Mouse (Mus musculus) stomach, embryonic 16.5 days (tissue): ENCODE results near the gene Ciart. TPM values are rescaled to one million over a fixed set of nuclear protein-coding genes. Genes with fewer than 3 reads are reported as not detected.
"Not testable (repeated sequence)": the region's sequence is repeated elsewhere in the genome, so short reads cannot be mapped to it uniquely, and the experiment has no call there.

ENCODE experiments used
- ATAC-seq: fragments of 200-750 bp; cut with Nextera tagmentation; 2 replicates; pipeline ENCODE4 v1.8.0; 2017; ENCODE audit warnings: moderate number of reproducible peaks, moderate TSS enrichment; ENCODE audit not compliant: insufficient read depth, low FRiP score
- H3K27ac ChIP-seq: fragments of 300-500 bp; sonication (generic); 2 replicates; pipeline ENCODE4 v1.5.1; 2014; ENCODE audit warnings: low read length
- H3K27me3 ChIP-seq: fragments of 300-500 bp; sonication (generic); 2 replicates; pipeline ENCODE4 v1.6.1; 2014; ENCODE audit warnings: low read length, control low read depth, mixed read lengths; ENCODE audit not compliant: control insufficient read depth, insufficient read depth
- H3K36me3 ChIP-seq: fragments of 300-500 bp; sonication (generic); 2 replicates; pipeline ENCODE4 v1.6.1; 2014; ENCODE audit warnings: low read length; ENCODE audit not compliant: control insufficient read depth, insufficient read depth
- H3K4me1 ChIP-seq: fragments of 300-500 bp; sonication (generic); 2 replicates; pipeline ENCODE4 v1.6.1; 2014; ENCODE audit warnings: low read length, control low read depth, mixed read lengths; ENCODE audit not compliant: control insufficient read depth, insufficient read depth
- H3K4me2 ChIP-seq: fragments of 300-500 bp; sonication (generic); 2 replicates; pipeline ENCODE4 v1.6.1; 2014; ENCODE audit warnings: low read depth, low read length, mixed read lengths
- H3K4me3 ChIP-seq: fragments of 300-500 bp; sonication (generic); replicated peaks from 2 replicates; pipeline ENCODE4 v1.5.1; 2014; ENCODE audit warnings: mild to moderate bottlenecking, low read length
- H3K9ac ChIP-seq: fragments of 300-500 bp; sonication (generic); 2 replicates; pipeline ENCODE4 v1.6.1; 2014; ENCODE audit warnings: low read length
- H3K9me3 ChIP-seq: fragments of 300-500 bp; sonication (generic); replicated peaks from 2 replicates; pipeline ENCODE4 v1.6.1; 2016; ENCODE audit warnings: low read length, control low read depth; ENCODE audit not compliant: control insufficient read depth
- WGBS: fragments of 180-500 bp; shearing (Covaris S2); extraction: QIAGEN DNeasy Blood & Tissue Kit; methylation state at CpG from one replicate; pipeline ENCODE4 v1.1.7; 2014; 5-methylcytosine and 5-hydroxymethylcytosine counted together
- polyA plus RNA-seq: library from polyadenylated mRNA; unstranded; fragments of >200 nt; fragmentation: Nextera tagmentation; extraction: Ambion mirVana; gene quantifications from 2 replicates; pipeline ENCODE4 v1.2.1, GENCODE M21; 2015

Ciart gene
- polyA plus RNA-seq, 1 experiment from 2014 or later = 5.2 TPM

DNA sequence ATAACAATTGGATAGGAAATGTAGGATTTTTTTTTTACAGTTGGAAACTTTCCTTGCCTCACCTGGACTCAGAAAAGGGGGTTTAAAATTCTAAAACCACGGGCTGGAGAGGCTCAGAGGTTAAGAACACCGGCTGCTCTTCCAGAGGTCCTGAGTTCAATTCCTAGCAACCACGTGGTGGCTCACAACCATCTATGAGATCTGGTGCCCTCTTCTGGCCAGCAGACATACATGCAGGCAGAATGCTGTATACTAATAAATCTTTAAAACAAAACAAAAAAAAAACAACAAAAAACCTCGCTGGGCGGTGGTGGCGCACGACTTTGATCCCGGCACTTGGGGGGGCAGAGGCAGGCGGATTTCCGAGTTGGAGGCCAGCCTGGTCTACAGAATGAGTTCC lies 20.8 kb downstream of the Ciart start:
- no peak for ATAC-seq
- Histone ChIP-seq H3K4me1 (no peaks in the 10 kb centered on the region), H3K4me2 (no peak overlapping the region), H3K36me3 (0 out of 2 replicates have a peak, but pooled peaks cover 5% of the 10 kb centered on the region), H3K27ac (no peak overlapping the region), H3K9ac (no peak overlapping the region), H3K27me3 (no peaks in the 10 kb centered on the region), H3K9me3 (no peaks in the 10 kb centered on the region), H3K4me3 (no peak overlapping the region)
- WGBS = 75% methylated on average over 10 of the region's 10 CpGs

DNA sequence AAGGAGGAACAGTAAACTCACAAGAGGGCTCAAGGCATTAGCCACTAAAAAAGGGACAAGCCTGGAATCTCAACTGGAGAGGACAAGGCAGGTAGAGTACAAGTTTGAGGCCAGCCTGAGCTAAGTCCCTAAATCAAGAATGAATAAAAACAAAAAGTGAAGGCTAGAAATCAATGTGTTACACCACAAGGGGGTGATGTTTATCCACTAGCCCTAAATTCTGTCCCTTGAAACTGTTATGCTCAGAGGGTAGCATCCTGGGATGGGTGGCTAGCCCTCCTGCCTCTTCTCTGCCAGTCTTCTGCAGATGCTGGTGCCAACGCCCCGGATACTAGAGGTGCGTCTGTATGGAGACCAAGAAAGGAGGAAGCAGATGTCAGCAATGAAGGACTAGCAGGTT lies 21.7 kb downstream of the Ciart start:
- 0 out of 2 replicates have a peak, but pooled peaks cover 5% of the 10 kb centered on the region for H3K36me3 ChIP-seq
- WGBS = 88% methylated on average over 3 of the region's 3 CpGs
- no peaks in the 10 kb centered on the region for H3K27me3 ChIP-seq
- no peaks in the 10 kb centered on the region for H3K9me3 ChIP-seq
- H3K4me3 ChIP-seq = no peak overlapping the region
- H3K27ac ChIP-seq = no peak overlapping the region
- ATAC-seq = no peak
- no peak overlapping the region for H3K4me2 ChIP-seq
- no peaks in the 10 kb centered on the region for H3K4me1 ChIP-seq
- no peak overlapping the region for H3K9ac ChIP-seq

GRCm38 (mm10) chr3:95858278-95858677 lies 23.8 kb downstream of the Ciart start:
- ATAC-seq, H3K27ac ChIP-seq, H3K4me2 ChIP-seq, H3K36me3 ChIP-seq, H3K9me3 ChIP-seq, H3K27me3 ChIP-seq, H3K9ac ChIP-seq, H3K4me1 ChIP-seq, H3K4me3 ChIP-seq: not testable (repeated sequence)
- WGBS = 72% methylated on average over 3 of the region's 3 CpGs

DNA sequence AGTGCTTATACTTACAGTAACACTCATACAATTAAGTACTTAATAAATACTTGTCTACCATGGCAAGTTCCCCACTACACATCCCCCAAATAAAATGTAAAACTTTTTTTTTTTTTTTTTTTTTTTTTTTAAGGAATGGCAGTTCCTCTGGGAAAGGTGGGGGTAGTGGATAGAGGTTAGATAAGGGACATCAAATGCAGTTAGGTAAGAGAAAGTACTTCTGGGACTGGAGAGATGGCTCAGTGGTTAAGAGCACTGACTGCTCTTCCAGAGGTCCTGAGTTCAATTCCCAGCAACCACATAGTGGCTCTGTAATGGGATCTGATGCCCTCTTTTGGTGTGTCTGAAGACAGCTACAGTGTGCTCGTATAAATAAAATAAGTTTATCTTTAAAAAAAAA lies 25.0 kb downstream of the Ciart start:
- not testable (repeated sequence) for H3K27me3 ChIP-seq, H3K27ac ChIP-seq, H3K9me3 ChIP-seq, H3K9ac ChIP-seq, H3K36me3 ChIP-seq, H3K4me3 ChIP-seq, H3K4me2 ChIP-seq, H3K4me1 ChIP-seq, ATAC-seq
- 83% methylated on average over 1 of the region's 1 CpGs for WGBS

DNA sequence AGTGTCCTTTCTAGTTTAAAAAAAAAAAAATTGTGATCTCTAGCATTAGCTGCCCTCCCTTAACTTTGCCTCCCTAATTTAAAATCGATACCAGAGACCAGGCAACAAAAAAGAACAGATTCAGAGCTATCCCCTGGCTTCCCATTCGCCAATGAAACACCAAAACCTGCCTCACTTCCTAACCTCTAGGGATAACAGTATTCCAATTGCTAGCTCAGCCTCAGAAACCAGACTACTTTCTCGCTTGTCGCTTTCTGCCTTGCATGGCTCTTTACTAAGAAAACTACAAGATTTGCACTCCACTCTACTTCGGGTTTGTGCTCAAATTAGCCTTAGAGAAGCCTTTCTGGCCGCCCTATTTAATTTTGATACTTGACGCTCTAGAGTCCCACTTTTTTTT lies 25.9 kb downstream of the Ciart start:
- ATAC-seq = no peak
- Histone ChIP-seq H3K9ac (peak overlapping the region; percentile 92), H3K27ac (peak overlapping the region; percentile 66), H3K4me2 (peak overlapping the region; percentile 72), H3K27me3 (no peaks in the 10 kb centered on the region), H3K4me1 (peaks cover 3% of the 10 kb centered on the region; the same call in 1 of the 2 replicates), H3K9me3 (no peaks in the 10 kb centered on the region), H3K4me3 (peak overlapping the region; percentile 91), H3K36me3 (peaks cover 8% of the 10 kb centered on the region)
- WGBS = 22% methylated on average over 7 of the region's 7 CpGs

DNA sequence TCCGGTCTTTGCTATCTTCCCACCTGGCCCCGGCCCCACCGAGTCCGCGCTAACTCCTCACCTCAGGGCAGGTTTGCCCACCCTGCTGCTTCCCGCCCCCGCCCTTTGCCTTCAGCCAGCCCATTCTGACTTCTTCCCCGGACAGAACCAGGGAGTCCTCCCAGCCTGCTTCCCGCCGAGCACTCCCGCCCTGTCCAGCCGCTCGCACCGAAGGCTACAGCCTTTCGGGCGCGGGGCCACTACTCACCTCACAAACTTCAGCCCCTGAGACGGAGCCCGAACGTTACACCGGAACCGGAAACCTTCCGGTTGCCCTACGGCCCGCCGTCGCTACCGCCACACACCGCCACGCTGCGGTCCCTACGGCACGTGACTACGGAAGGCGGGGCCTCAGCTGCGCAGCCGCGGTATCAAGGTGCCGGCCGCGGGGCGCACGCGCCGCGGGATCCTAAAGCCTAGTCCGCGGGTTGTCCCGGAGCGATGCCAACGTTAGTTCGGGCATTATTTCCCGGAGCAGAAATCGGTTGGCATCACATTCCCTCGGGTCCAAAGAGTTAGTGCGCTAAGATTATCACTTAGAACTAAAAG lies 26.5 kb downstream of the Ciart start, which contains the start of gene Prpf3:
Prpf3 (minus strand) TSS at position 384 of the 588 bp plus-strand sequence.
- peaks cover 8% of the 10 kb centered on the region for H3K36me3 ChIP-seq
- peak within 1 kb of the TSS; percentile 91 for H3K4me3 ChIP-seq
- no peaks in the 10 kb centered on the region for H3K27me3 ChIP-seq
- WGBS = under 1% methylated on average over 56 of the region's 56 CpGs
- peak; percentile 99 for ATAC-seq
- H3K9ac ChIP-seq = peak within 1 kb of the TSS; percentile 92
- peak within 1 kb of the TSS; percentile 72 for H3K4me2 ChIP-seq
- H3K4me1 ChIP-seq = peaks cover 3% of the 10 kb centered on the region; the same call in 1 of the 2 replicates
- peak within 1 kb of the TSS; percentile 66 for H3K27ac ChIP-seq
- H3K9me3 ChIP-seq = no peaks in the 10 kb centered on the region

DNA sequence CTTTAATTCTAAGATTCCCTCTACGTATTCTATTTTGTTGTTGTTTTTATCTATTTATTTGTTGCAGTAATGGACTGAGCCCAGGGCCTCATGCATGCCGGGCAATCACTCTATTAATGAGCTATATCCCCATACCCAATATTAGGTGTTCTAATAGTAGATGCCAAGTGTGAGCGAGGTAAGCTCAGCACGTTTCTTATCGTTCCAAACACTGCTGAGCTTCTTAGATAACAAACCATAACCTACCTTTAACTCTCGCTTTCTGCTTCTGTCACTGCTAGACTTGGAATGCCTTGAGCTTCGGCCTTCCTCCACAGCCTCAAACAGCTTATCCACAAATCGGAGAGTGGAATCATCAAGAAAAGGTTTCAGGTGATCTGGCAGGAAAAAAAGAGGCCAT lies 30.7 kb downstream of the Ciart start:
- H3K9ac ChIP-seq = no peak overlapping the region
- WGBS = 93% methylated on average over 8 of the region's 8 CpGs
- H3K4me2 ChIP-seq = no peak overlapping the region
- H3K4me3 ChIP-seq = no peak overlapping the region
- H3K27me3 ChIP-seq = no peaks in the 10 kb centered on the region
- no peak overlapping the region for H3K27ac ChIP-seq
- H3K9me3 ChIP-seq = no peaks in the 10 kb centered on the region
- H3K4me1 ChIP-seq = peaks cover 3% of the 10 kb centered on the region; the same call in 1 of the 2 replicates
- ATAC-seq = no peak
- peaks cover 30% of the 10 kb centered on the region for H3K36me3 ChIP-seq

- no peak for ATAC-seq
- Histone ChIP-seq H3K4me1 (peaks cover 3% of the 10 kb centered on the region; the same call in 1 of the 2 replicates), H3K27ac (no peak overlapping the region), H3K4me2 (no peak overlapping the region), H3K9ac (no peak overlapping the region), H3K27me3 (no peaks in the 10 kb centered on the region), H3K9me3 (no peaks in the 10 kb centered on the region), H3K4me3 (no peak overlapping the region), H3K36me3 (peaks cover 35% of the 10 kb centered on the region)
- 81% methylated on average over 4 of the region's 4 CpGs for WGBS
Measured at GRCm38 (mm10) chr3:95850611-95851010, 31.4 kb downstream of the Ciart start.

DNA sequence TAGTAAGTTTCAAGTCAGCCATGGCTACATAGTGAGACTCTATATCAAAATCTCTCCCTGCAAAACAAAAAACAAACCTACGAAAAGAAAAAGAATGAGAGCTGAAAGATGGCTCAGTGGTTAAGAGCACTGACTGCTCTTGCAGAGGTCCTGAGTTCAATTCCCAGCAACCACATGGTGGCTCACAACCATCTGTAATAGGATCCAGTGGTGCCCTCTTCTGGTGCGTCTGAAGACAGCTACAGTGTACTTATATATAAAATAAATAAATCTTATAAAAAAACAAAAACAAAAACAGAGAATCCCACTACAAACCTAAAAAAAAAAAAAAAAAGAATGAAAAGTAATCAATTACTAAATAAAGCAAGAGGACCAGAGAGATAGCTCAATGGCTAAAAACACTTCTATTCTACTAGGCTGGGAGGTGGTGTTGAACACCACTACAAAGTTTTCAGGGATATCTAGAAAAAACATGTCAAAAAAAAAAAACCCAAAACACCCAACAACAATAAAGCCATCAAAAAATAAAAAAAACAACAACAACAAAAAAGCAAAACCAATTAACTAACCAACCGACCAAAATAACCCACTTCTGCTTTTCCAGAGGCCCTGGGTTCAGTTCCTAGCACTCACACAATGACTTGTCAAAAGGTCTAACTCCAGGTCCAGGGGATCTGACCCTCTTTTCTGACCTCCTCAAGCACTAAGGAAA lies 39.4 kb downstream of the Ciart start:
- peaks cover 40% of the 10 kb centered on the region for H3K36me3 ChIP-seq
- H3K27ac ChIP-seq = no peak overlapping the region
- no peak overlapping the region for H3K4me3 ChIP-seq
- H3K4me2 ChIP-seq = no peak overlapping the region
- H3K27me3 ChIP-seq = no peaks in the 10 kb centered on the region
- 88% methylated on average over 3 of the region's 3 CpGs for WGBS
- no peaks in the 10 kb centered on the region for H3K4me1 ChIP-seq
- H3K9me3 ChIP-seq = no peaks in the 10 kb centered on the region
- no peak for ATAC-seq
- H3K9ac ChIP-seq = no peak overlapping the region
